Mouse (Mus musculus) heart, postnatal 0 days (tissue): ENCODE measurements around the gene Itpr1. TPM values are rescaled to one million over a fixed set of nuclear protein-coding genes. Genes with fewer than 3 reads are reported as not detected.

Experiments
- ATAC-seq: fragments of 200-750 bp; cut with Nextera tagmentation; 2 replicates; pipeline ENCODE4 v1.8.0; 2017; ENCODE audit warnings: low read depth, moderate number of reproducible peaks, moderate library complexity; ENCODE audit not compliant: insufficient read depth
- DNase-seq: peaks from one replicate; pipeline ENCODE4 v3.0.0-alpha.2; 2016; ENCODE audit warnings: low spot score
- H3K27ac ChIP-seq: fragments of 300-500 bp; sonication (generic); 2 replicates; pipeline ENCODE4 v1.5.1; 2014; ENCODE audit warnings: low read depth, mild to moderate bottlenecking
- H3K27me3 ChIP-seq: fragments of 300-500 bp; sonication (generic); 2 replicates; pipeline ENCODE4 v1.6.1; 2014; ENCODE audit warnings: low read length, mixed read lengths; ENCODE audit not compliant: control insufficient read depth, insufficient read depth
- H3K36me3 ChIP-seq: fragments of 300-500 bp; sonication (generic); replicated peaks from 2 replicates; pipeline ENCODE4 v1.6.1; 2014; ENCODE audit warnings: low read length, mixed read lengths; ENCODE audit not compliant: control insufficient read depth, insufficient read depth
- H3K4me1 ChIP-seq: fragments of 300-500 bp; sonication (generic); 2 replicates; pipeline ENCODE4 v1.6.1; 2014; ENCODE audit warnings: antibody characterized with exemption; ENCODE audit not compliant: control insufficient read depth, insufficient read depth
- H3K4me2 ChIP-seq: fragments of 300-500 bp; sonication (generic); 2 replicates; pipeline ENCODE4 v1.6.1; 2014; ENCODE audit warnings: low read depth, mild to moderate bottlenecking, low read length, moderate library complexity
- H3K4me3 ChIP-seq: fragments of 300-500 bp; sonication (generic); 2 replicates; pipeline ENCODE4 v1.5.1; 2014; ENCODE audit warnings: low read depth, low read length
- H3K9ac ChIP-seq: fragments of 300-500 bp; sonication (generic); replicated peaks from 2 replicates; pipeline ENCODE4 v1.6.1; 2014; ENCODE audit warnings: low read depth, low read length, mixed read lengths
- H3K9me3 ChIP-seq: fragments of 300-500 bp; sonication (generic); replicated peaks from 2 replicates; pipeline ENCODE4 v1.6.1; 2016; ENCODE audit warnings: low read length; ENCODE audit not compliant: control insufficient read depth
- CTCF ChIP-seq: IDR thresholded peaks from 2 replicates; pipeline ENCODE4 v1.5.1; 2016; ENCODE audit warnings: antibody characterized with exemption, control low read depth, low read depth
- EP300 ChIP-seq: IDR thresholded peaks from 2 replicates; pipeline ENCODE4 v1.6.1; 2016; ENCODE audit warnings: antibody characterized with exemption, low read depth
- WGBS: fragments of 180-500 bp; shearing (Covaris S2); extraction: QIAGEN DNeasy Blood & Tissue Kit; methylation state at CpG from one replicate; pipeline ENCODE4 v1.1.7; 2014; 5-methylcytosine and 5-hydroxymethylcytosine counted together
- polyA plus RNA-seq: library from polyadenylated mRNA; unstranded; fragments of >200 nt; fragmentation: Nextera tagmentation; extraction: Ambion mirVana; gene quantifications from 2 replicates; pipeline ENCODE4 v1.2.1, GENCODE M21; 2015
- total RNA-seq: library from RNA; depleted of rRNA; stranded (reverse); fragments of >200 nt; gene quantifications from 2 replicates; pipeline ENCODE4 v1.2.3, GENCODE M21; 2014; ENCODE audit warnings: low replicate concordance

Gene Itpr1
- total and polyA plus RNA-seq, 2 experiments from 2014 or later: 7.1 to 22.2 TPM

- no peaks in the 10 kb centered on the region for H3K27me3 ChIP-seq
- 70% methylated on average over 2 of the region's 2 CpGs for WGBS
- no peak for ATAC-seq
These were observed 167.3 kb downstream of the Itpr1 start for GRCm38 (mm10) chr6:108380209-108380608.

GRCm38 (mm10) chr6:108390624-108391324, 177.9 kb downstream of the Itpr1 start:
- ATAC-seq (peak; percentile 60), DNase-seq (no peak)
- Histone ChIP-seq H3K4me2 (no peak overlapping the region), H3K9ac (no peak overlapping the region), H3K27me3 (no peaks in the 10 kb centered on the region), H3K27ac (peak overlapping the region; percentile 25; the same call in 1 of the 2 replicates), H3K4me3 (no peak overlapping the region), H3K9me3 (no peaks in the 10 kb centered on the region), H3K36me3 (peaks cover 91% of the 10 kb centered on the region), H3K4me1 (no peaks in the 10 kb centered on the region)
- no peak for TF ChIP-seq EP300
- TF ChIP-seq CTCF: no peak
- WGBS: 85% methylated on average over 6 of the region's 6 CpGs

More at GRCm38 (mm10) chr6:108380209-108380608, 167.3 kb downstream of the Itpr1 start:
- TF ChIP-seq EP300 (no peak), CTCF (no peak)
- Histone ChIP-seq H3K27ac (no peak overlapping the region), H3K9me3 (no peaks in the 10 kb centered on the region), H3K4me1 (no peaks in the 10 kb centered on the region), H3K36me3 (peaks cover 77% of the 10 kb centered on the region), H3K9ac (no peak overlapping the region), H3K4me2 (no peak overlapping the region), H3K4me3 (no peak overlapping the region)
- DNase-seq: no peak

GRCm38 (mm10) chr6:108393131-108393530, 180.2 kb downstream of the Itpr1 start:
- Histone ChIP-seq H3K4me1 (no peaks in the 10 kb centered on the region), H3K4me3 (no peak overlapping the region), H3K9ac (no peak overlapping the region), H3K4me2 (no peak overlapping the region), H3K9me3 (no peaks in the 10 kb centered on the region), H3K36me3 (peaks cover 89% of the 10 kb centered on the region), H3K27ac (no peak overlapping the region), H3K27me3 (no peaks in the 10 kb centered on the region)
- no peak for DNase-seq
- ATAC-seq: no peak
- no peak for TF ChIP-seq EP300
- TF ChIP-seq CTCF: no peak
- 86% methylated on average over 8 of the region's 8 CpGs for WGBS

GRCm38 (mm10) chr6:108397956-108398355, 185.1 kb downstream of the Itpr1 start:
- WGBS: 88% methylated on average over 3 of the region's 3 CpGs
- Histone ChIP-seq H3K4me2 (no peak overlapping the region), H3K27ac (no peak overlapping the region), H3K4me1 (no peaks in the 10 kb centered on the region), H3K36me3 (peaks cover 92% of the 10 kb centered on the region), H3K9ac (no peak overlapping the region), H3K9me3 (no peaks in the 10 kb centered on the region), H3K4me3 (no peak overlapping the region), H3K27me3 (no peaks in the 10 kb centered on the region)
- no peak for ATAC-seq
- TF ChIP-seq CTCF (no peak), EP300 (no peak)
- DNase-seq: no peak

- Histone ChIP-seq H3K27ac (no peak overlapping the region), H3K36me3 (peaks cover 95% of the 10 kb centered on the region), H3K9ac (no peak overlapping the region), H3K9me3 (no peaks in the 10 kb centered on the region), H3K4me1 (no peaks in the 10 kb centered on the region), H3K27me3 (no peaks in the 10 kb centered on the region), H3K4me3 (no peak overlapping the region), H3K4me2 (no peak overlapping the region)
- 88% methylated on average over 10 of the region's 10 CpGs for WGBS
- TF ChIP-seq CTCF: peak; percentile 27
- TF ChIP-seq EP300: no peak
- no peak for DNase-seq
- no peak for ATAC-seq
These were observed 188.6 kb downstream of the Itpr1 start for GRCm38 (mm10) chr6:108401412-108401955.

- H3K9me3 ChIP-seq: no peaks in the 10 kb centered on the region
- H3K27ac ChIP-seq: no peak overlapping the region
- DNase-seq (no peak), ATAC-seq (no peak)
- no peak overlapping the region for H3K4me3 ChIP-seq
- no peak overlapping the region for H3K4me2 ChIP-seq
- WGBS: 82% methylated on average over 8 of the region's 8 CpGs
- no peaks in the 10 kb centered on the region for H3K27me3 ChIP-seq
- H3K36me3 ChIP-seq: peaks cover 85% of the 10 kb centered on the region
- no peak overlapping the region for H3K9ac ChIP-seq
- H3K4me1 ChIP-seq: no peaks in the 10 kb centered on the region
- TF ChIP-seq CTCF (no peak), EP300 (no peak)
These were observed 191.8 kb downstream of the Itpr1 start for GRCm38 (mm10) chr6:108404736-108405135.
